Mouse (Mus musculus) heart, embryonic 16.5 days (tissue): Measurements from ENCODE around the gene Rex1bd. TPM values are rescaled to one million over a fixed set of nuclear protein-coding genes. Genes with fewer than 3 reads are reported as not detected.

Experiments used
- ATAC-seq: fragments of 200-750 bp; cut with Nextera tagmentation; replicated peaks from 2 replicates; pipeline ENCODE4 v1.8.0; 2017; ENCODE audit warnings: moderate number of reproducible peaks; ENCODE audit not compliant: insufficient read depth, low FRiP score; ENCODE audit errors: extremely low read depth
- H3K27ac ChIP-seq: fragments of 300-500 bp; sonication (generic); 2 replicates; pipeline ENCODE4 v1.5.1; 2014; ENCODE audit warnings: mild to moderate bottlenecking, low read length, control low read depth, moderate library complexity
- H3K27me3 ChIP-seq: fragments of 300-500 bp; sonication (generic); 2 replicates; pipeline ENCODE4 v1.6.1; 2014; ENCODE audit warnings: low read length, mixed read lengths; ENCODE audit not compliant: control insufficient read depth, insufficient read depth
- H3K36me3 ChIP-seq: fragments of 300-500 bp; sonication (generic); 2 replicates; pipeline ENCODE4 v1.6.1; 2014; ENCODE audit not compliant: control insufficient read depth, insufficient read depth
- H3K4me1 ChIP-seq: fragments of 300-500 bp; sonication (generic); 2 replicates; pipeline ENCODE4 v1.6.1; 2014; ENCODE audit warnings: low read length, mixed read lengths; ENCODE audit not compliant: control insufficient read depth, insufficient read depth
- H3K4me2 ChIP-seq: fragments of 300-500 bp; sonication (generic); 2 replicates; pipeline ENCODE4 v1.6.1; 2014; ENCODE audit warnings: low read depth, mild to moderate bottlenecking, control low read depth, low read length
- H3K4me3 ChIP-seq: fragments of 300-500 bp; sonication (generic); 2 replicates; pipeline ENCODE4 v1.5.1; 2014; ENCODE audit warnings: mild to moderate bottlenecking, control low read depth, low read length
- H3K9ac ChIP-seq: fragments of 300-500 bp; sonication (generic); 2 replicates; pipeline ENCODE4 v1.6.1; 2014; ENCODE audit warnings: low read length, control low read depth
- H3K9me3 ChIP-seq: fragments of 300-500 bp; sonication (generic); replicated peaks from 2 replicates; pipeline ENCODE4 v1.6.1; 2016; ENCODE audit warnings: low read length; ENCODE audit not compliant: control insufficient read depth
- WGBS: fragments of 180-500 bp; shearing (Covaris S2); extraction: QIAGEN DNeasy Blood & Tissue Kit; methylation state at CpG from one replicate; pipeline ENCODE4 v1.1.7; 2014; 5-methylcytosine and 5-hydroxymethylcytosine counted together
- polyA plus RNA-seq: library from polyadenylated mRNA; unstranded; fragments of >200 nt; fragmentation: Nextera tagmentation; extraction: Ambion mirVana; gene quantifications from 2 replicates; pipeline ENCODE4 v1.2.1, GENCODE M21; 2015

Gene Rex1bd
- 122 and 129 TPM in 2 replicates for polyA plus RNA-seq

DNA sequence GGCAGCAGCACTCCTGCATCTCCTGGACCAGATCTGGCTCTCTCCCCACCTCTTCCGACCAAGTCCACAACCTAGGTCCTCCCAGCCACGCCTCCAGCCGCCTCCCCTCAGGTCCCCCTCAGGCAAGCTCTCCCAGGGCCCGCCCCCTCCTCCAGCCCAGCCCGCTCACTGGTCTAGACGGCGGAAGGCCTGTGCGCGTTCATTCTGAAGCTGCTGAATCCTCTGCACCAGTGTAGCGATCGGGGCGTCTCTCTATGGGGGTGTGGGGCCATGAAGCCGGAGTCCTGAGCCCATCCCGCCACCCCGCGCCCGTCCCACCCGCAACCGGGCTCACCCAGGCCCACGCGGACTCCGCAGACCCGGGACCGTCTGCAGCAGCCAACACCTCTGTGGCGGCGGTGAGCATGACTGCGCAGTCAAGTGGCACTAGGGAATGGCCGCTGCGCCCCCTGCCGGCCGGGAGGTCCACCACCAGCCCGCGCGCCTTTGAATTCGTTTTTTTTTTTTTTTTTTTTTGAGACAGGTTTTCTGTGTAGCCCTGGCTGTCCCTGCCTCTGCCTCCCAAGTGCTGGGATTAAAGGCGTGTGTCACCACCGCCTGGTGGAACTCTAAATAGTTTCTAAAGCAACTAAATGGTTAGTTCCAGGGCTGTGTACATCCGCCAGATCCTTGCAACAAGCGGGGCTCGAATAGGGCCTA, at the start of gene Rex1bd:
TSS of gene Rex1bd (minus strand) at position 425 of the 699 bp plus-strand sequence.
- H3K36me3 ChIP-seq, result peaks cover 12% of the 10 kb centered on the region
- peak; percentile 87 for ATAC-seq
- 3% methylated on average over 40 of the region's 40 CpGs for WGBS
- H3K27me3 ChIP-seq, result peaks cover 12% of the 10 kb centered on the region
- H3K4me2 ChIP-seq, result peak within 1 kb of the TSS; percentile 73
- peaks cover 33% of the 10 kb centered on the region for H3K4me1 ChIP-seq
- peak within 1 kb of the TSS; percentile 84 for H3K27ac ChIP-seq
- H3K9ac ChIP-seq, result peak within 1 kb of the TSS; percentile 80
- H3K9me3 ChIP-seq, result no peaks in the 10 kb centered on the region
- H3K4me3 ChIP-seq, result peak within 1 kb of the TSS; percentile 61

DNA sequence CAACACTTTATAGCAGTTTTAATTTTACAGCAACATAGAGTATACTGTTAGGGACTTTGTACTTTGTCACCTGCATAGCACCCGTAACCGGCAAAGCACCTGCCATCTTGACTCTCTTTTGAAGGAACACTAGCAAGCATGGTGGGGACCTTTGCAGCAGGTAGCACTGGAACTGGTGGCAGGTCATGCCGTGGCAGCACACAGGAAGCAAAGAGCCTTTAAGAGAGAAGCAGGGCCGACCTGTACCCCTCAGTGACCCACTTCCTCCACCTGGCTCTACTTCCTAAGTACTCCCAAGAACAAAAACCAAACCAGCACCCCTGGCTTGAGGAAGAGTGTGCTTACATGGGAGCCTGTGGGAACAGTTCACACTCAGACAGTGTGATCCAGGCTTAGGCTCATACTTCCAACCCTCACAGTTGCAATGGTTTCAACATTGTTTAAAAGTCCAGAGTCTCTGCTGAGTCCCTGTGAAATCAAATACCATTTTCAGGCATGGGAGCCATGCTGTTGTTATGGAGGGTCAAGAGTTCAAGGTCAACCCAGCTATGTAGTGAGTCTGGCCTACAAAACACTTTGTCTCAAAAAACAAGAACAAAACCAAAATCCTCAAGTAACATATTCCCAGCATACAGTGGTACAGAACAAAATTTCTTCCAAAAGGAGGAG, 48.7 kb upstream of the Rex1bd start:
- no peak overlapping the region for H3K4me2 ChIP-seq
- no peak overlapping the region for H3K9ac ChIP-seq
- H3K9me3 ChIP-seq, result no peaks in the 10 kb centered on the region
- H3K36me3 ChIP-seq, result no peaks in the 10 kb centered on the region
- H3K27ac ChIP-seq, result no peak overlapping the region; the same call in 1 of the 2 replicates
- peaks cover 66% of the 10 kb centered on the region for H3K4me1 ChIP-seq
- no peak for ATAC-seq
- H3K4me3 ChIP-seq, result no peak overlapping the region
- H3K27me3 ChIP-seq, result no peaks in the 10 kb centered on the region
- WGBS, result 76% methylated on average over 4 of the region's 4 CpGs

DNA sequence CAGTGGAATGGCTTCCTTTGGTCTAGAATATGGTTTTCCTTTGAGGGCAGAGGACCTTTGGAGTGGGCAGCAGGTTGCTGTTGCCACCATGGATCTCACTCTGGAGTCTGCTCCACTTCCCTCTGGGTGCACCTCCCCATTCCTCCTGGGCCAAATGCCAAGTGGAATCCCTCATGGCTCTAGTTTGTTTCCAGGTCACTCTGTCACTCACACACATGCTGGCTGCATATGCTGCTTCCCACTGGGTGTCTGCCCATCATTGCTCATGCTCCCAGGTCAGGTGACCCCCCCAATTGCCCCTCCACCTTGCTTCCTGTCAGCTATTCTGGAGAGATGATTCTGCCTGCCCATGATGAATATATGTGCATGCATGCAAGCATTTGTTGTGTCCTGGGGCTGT, 47.2 kb upstream of the Rex1bd start:
- 0 out of 2 replicates have a peak, but pooled peaks have one; percentile 25 for ATAC-seq
- Histone ChIP-seq H3K27me3 (no peaks in the 10 kb centered on the region), H3K4me3 (no peak overlapping the region), H3K9me3 (no peaks in the 10 kb centered on the region), H3K36me3 (no peaks in the 10 kb centered on the region), H3K9ac (no peak overlapping the region), H3K4me1 (peaks cover 59% of the 10 kb centered on the region), H3K27ac (peak overlapping the region; percentile 66), H3K4me2 (no peak overlapping the region)

DNA sequence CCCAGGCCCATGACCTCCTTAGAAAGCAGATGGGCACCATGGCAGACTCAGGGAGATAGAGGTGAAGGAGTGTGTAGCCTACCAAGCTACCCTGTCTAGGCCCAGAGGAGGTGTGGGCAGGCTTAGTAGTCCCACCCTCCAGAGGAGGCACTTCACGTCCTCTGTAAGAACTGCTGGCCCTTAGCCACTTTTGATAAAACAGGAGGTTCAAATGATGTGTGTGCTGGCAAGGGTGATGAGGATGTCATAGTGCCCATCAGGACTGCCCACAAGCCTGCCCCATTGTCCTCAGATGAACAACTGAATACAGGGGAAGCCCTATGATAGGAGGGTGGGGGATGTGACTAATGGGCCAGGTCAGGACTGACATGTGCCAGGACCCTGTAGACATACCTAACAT, 46.3 kb upstream of the Rex1bd start:
- H3K4me2 ChIP-seq, result no peak overlapping the region
- ATAC-seq, result peak; percentile 45; the same call in 1 of the 2 replicates
- H3K27me3 ChIP-seq, result no peaks in the 10 kb centered on the region
- no peaks in the 10 kb centered on the region for H3K9me3 ChIP-seq
- H3K27ac ChIP-seq, result peak overlapping the region; percentile 66
- no peaks in the 10 kb centered on the region for H3K36me3 ChIP-seq
- no peak overlapping the region for H3K9ac ChIP-seq
- H3K4me1 ChIP-seq, result peaks cover 59% of the 10 kb centered on the region
- WGBS, result 7% methylated on average over 1 of the region's 1 CpGs
- H3K4me3 ChIP-seq, result no peak overlapping the region

DNA sequence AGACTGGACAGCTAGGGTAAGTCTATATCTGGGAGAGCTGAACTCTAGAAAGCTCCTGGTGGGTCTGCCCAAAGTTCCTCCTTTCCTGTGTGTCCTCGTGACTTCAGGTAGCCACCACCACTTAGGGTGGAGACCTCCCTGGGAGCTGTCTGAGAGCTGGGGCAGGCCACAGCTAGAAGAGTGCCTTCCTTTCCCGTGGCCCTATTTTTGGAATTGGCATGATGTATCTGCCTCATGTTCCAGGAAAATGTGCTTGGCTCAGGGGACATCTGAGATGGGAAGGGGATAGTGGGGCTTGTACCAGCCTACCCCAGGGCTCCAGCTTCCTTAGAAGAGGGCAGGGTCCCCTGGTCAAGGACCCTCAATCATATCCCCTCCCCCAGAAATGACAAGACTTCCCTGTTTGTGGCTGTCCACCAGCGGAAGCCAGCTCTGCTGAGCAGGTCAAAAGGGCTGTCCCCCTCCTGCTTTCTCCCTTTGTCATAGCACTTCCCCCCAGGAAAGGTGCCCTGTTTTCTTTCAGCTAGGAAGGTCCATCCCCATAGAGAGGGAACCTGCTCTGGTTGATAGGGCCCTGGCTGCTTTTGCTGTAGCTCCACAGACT, 45.1 kb upstream of the Rex1bd start:
- Histone ChIP-seq H3K4me2 (peak overlapping the region; percentile 26; the same call in 1 of the 2 replicates), H3K9me3 (no peaks in the 10 kb centered on the region), H3K27me3 (no peaks in the 10 kb centered on the region), H3K27ac (peak overlapping the region; percentile 83), H3K4me3 (no peak overlapping the region), H3K4me1 (peaks cover 52% of the 10 kb centered on the region), H3K36me3 (no peaks in the 10 kb centered on the region), H3K9ac (peak overlapping the region; percentile 40)
- peak; percentile 54 for ATAC-seq
- 39% methylated on average over 3 of the region's 3 CpGs for WGBS

DNA sequence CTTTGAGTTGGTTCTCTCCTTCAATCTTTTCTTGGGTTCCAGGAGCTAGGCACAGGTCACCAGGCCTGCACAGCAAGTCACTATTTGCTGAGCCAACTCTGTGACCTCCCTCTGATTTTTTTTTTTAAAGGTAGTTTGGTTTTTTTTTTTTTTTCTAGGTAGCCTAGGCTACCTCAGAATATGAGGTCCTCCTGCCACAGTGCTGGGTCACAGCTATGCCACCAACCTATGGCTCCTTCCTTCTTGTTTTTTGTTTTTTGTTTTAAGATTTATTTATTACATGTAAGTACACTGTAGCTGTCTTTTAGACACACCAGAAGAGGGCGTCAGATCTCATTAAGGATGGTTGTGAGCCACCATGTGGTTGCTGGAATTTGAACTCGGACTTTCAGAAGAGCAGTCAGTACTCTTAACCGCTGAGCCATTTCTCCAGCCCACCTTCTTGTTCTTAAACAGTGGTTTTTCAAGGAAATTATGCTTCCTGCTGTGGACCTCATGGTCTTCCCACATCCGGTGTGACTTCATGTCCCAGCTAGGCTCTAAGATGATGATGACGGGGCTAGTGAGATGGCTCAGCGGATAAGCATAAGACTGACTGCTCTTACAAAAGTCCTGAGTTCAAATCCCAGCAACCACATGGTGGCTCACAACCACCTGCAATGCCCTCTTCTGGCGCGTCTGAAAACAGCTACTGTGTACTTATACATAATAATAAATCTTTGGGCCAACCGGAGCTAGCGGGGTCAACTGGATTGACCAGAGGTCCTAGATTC, 43.0 kb upstream of the Rex1bd start:
- H3K4me2 ChIP-seq, result no peak overlapping the region
- H3K9ac ChIP-seq, result no peak overlapping the region
- no peak overlapping the region for H3K27ac ChIP-seq
- no peak overlapping the region for H3K4me3 ChIP-seq
- H3K9me3 ChIP-seq, result no peaks in the 10 kb centered on the region
- WGBS, result 88% methylated on average over 10 of the region's 10 CpGs
- H3K36me3 ChIP-seq, result no peaks in the 10 kb centered on the region
- no peaks in the 10 kb centered on the region for H3K27me3 ChIP-seq
- no peak for ATAC-seq
- H3K4me1 ChIP-seq, result peaks cover 46% of the 10 kb centered on the region

DNA sequence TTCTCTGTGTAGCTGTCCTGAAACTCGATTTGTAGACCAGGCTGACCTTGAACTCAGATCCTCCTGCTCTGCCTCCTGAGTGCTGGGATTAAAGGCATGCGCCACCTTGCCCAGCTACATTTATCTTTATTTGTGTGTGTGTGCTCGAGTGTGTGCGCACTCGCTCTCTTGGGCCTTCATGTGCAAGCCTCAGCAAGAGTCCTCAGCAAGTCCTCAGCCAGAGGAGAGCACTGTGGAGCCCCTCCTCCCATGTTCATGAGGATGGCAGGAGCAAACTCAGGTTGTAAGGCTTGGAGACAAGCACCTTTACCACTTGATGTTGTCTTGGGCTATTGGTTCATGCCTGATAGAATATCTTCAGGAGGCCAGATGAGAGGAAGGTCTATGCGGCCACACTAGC, 41.2 kb upstream of the Rex1bd start:
- ATAC-seq, result no peak
- no peaks in the 10 kb centered on the region for H3K27me3 ChIP-seq
- H3K4me3 ChIP-seq, result no peak overlapping the region
- no peak overlapping the region for H3K27ac ChIP-seq
- H3K9ac ChIP-seq, result no peak overlapping the region
- peaks cover 34% of the 10 kb centered on the region for H3K4me1 ChIP-seq
- WGBS, result 87% methylated on average over 6 of the region's 6 CpGs
- H3K36me3 ChIP-seq, result no peaks in the 10 kb centered on the region
- H3K9me3 ChIP-seq, result no peaks in the 10 kb centered on the region
- no peak overlapping the region for H3K4me2 ChIP-seq

DNA sequence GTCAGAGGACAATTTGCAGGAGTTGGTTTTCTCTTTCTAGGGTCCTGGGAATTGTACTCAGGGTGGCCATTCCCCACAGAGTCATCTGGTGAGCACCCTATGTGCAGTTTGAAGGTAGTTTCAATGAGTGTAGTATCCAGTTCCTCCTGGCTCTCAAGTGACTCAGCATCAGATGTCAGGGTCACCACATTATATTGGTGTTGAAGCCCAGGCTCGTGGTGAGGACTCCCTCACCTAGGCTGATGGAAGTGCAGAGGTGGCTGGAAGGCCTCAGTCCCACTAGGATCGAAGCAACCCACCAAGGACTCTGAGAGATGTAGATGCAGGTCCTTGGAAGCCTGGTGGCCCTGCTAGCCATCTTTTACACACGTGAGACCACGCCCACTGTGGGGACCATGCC, 39.9 kb upstream of the Rex1bd start:
- H3K4me2 ChIP-seq, result no peak overlapping the region
- 84% methylated on average over 4 of the region's 4 CpGs for WGBS
- H3K9me3 ChIP-seq, result no peaks in the 10 kb centered on the region
- no peak overlapping the region for H3K4me3 ChIP-seq
- H3K4me1 ChIP-seq, result peaks cover 25% of the 10 kb centered on the region
- H3K9ac ChIP-seq, result no peak overlapping the region
- H3K27me3 ChIP-seq, result no peaks in the 10 kb centered on the region
- no peaks in the 10 kb centered on the region for H3K36me3 ChIP-seq
- ATAC-seq, result no peak
- H3K27ac ChIP-seq, result no peak overlapping the region
